Mouse (Mus musculus) gastrocnemius, postnatal 10 days (tissue): Measurements from ENCODE around the gene Cage1. TPM values are rescaled to one million over a fixed set of nuclear protein-coding genes. Genes with fewer than 3 reads are reported as not detected.

Experiments used
- DNase-seq: peaks from one replicate; pipeline ENCODE4 v3.0.0; 2021; ENCODE audit warnings: mixed read lengths
- long read RNA-seq, 2 experiments: library from polyadenylated mRNA; stranded (forward); transcript quantifications; one replicate each; pipeline ENCODE4 v2.0.0; 2021
- total RNA-seq, 2 experiments: library from RNA; stranded (reverse); gene quantifications; 2 replicates each; pipeline ENCODE4 v1.2.3; 2021

Gene Cage1
- 1 to 10 TPM in 1 of 2 experiments, under 1 TPM in 1; 0.92 to 1.4 TPM for total RNA-seq
- long read RNA-seq, experiment 1, partial matches to known transcripts, result 0 of 1 reads
- long read RNA-seq, experiment 1, other reads (novel, unspliced or antisense), result 1 of 1 reads
- long read RNA-seq, experiment 2, partial matches to known transcripts, result 0 of 4 reads
- long read RNA-seq, experiment 2, other reads (novel, unspliced or antisense), result 2 of 4 reads

DNA sequence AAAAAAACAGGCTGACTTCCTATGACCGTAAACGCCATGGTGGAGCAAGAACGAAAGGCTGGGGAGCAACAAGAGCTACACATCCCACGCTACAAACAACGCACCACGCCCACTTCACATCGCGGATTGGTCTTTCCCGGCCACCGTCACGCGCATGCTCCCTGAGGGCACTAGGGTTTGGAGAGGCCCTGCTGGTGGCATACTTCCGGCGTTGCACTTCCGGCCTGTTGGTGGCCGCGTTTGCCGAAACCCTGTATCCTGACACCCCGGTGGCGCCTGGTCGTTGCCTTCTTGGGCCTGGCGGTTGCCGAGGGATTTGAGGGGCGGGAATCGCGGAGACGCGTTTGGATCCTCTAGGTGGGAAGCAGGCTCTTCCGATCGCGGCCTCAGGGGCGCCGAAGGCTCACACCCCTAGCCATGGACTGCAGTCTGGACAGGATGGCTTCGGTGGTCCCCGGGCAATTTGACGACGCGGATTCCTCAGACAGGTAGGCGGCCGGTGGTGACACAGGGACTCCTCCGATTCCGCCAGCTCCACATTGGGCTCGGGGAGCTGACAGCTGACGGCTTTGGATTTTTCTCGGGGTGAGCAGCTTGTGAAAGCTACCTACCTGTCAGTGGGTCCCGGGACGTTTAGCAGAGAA is at the start of gene Cage1:
Cage1 (minus strand) TSS at position 26 of the 644 bp plus-strand sequence.
- DNase-seq, result peak; percentile 95

DNA sequence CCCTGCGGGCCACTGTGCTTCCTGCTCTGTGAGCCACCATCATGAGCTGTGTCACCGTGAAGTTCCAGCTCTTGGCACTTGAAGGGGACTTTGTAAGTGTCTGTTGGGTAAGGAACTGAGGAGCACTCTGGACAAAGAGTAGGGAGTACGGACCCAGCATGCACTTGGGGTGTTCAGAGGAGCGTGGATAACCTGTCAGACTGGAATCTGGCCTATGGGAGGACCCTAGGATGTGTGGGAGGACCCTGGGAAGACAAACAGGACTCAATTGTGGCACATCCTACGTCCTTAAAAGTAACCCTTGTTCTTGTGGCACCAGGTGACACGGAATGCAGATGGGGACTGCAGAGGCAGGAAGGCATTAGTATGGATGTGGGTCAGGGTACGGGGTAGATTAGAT is 44.3 kb upstream of the Cage1 start:
- DNase-seq, result no peak

DNA sequence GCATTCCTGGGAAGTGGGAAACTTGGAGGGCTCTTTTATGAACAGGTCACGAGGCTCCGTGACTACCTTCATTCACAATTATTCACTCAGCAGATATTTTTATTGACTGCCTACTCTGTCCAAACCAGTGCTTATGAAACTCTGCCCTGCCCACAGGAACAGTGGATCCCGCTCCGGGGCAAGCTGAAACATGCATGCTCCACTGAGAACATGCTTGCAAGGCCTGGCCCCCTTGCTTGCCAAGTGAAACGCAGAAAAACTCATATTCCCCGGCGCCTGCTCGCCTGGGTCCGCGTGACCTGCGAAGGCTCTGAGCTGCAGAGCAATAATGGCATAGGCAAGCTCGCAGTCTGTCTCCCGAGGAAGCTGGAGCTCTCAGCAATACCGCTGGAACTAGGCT is 43.9 kb upstream of the Cage1 start:
- no peak for DNase-seq

DNA sequence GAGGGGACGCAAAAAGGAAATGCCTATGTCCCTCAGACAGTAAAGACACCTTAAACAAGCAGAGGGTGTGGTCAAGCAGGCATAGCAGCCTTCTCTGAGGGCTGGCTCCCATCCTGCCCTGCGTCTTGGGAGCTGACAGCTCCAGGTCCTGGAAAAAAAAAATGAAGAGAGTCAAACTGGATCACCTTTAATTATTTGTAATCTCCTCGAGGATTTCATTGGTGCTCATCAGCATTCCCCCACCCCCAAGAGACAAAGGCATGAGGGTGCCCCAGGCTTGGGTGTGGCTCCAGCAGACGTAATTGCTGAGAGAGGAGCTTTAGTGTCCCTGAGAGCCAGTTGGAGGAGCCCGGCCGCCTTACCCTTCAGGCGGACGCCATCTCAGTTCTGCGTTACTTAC is 43.1 kb upstream of the Cage1 start:
- DNase-seq, result no peak

DNA sequence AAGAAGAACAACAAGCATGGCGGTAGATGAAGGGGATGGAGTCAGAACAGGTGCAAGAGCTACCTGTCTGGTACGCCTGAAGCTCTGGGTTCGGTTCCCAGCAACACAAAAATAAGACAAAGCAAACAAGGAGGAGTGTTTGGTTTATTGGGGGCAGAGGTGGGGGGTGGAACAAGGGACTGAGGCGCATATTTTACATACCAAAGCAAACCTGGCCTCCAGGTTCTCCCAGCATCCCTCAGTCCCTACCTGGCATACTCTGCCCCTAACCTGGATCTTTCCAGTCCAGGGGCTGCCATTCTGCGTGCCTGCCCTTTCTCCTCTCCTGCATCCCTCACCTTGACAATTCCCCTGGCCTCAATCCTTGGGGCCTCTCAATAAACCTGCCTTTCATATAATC is 42.5 kb upstream of the Cage1 start:
- DNase-seq, result no peak

DNA sequence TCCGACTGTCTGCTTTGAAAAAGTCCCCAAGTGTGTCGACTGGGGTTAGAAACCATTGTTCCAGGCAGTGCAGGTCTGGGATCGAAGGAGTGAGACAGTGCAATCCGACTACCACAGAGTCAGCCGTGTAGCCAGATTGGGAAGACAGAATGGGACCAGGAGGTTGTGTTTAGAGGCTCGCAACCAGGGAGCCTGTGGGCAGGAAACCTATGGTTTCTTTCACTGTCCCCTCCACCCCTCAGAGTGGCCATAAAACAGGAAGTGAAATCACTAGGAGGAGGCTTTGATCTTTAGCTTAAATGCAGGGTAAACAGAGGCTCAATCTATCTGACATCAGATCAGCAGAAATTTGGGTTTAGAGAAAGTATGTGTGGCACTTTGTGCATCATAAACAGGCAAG is 42.0 kb upstream of the Cage1 start:
- no peak for DNase-seq

DNA sequence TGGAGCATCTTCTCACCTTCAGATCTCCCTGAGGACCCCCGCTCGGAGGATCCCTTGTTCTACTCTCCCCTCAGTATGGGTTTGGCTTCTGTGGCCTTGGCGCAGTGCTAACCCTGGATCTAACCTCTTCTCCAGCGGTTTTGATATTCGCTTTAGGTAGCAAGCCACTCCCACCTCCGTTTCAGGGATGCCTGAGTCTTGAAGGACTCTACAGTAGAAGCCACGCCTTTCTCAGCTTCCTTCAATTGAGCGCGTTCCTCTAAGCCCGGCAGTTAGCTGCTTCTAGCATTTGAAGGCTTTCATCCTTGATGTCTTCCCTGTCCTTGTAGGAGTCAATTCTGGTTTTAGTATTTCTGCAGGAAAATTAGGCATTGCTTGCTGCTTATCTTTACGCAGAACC is 40.2 kb upstream of the Cage1 start:
- DNase-seq, result no peak

DNA sequence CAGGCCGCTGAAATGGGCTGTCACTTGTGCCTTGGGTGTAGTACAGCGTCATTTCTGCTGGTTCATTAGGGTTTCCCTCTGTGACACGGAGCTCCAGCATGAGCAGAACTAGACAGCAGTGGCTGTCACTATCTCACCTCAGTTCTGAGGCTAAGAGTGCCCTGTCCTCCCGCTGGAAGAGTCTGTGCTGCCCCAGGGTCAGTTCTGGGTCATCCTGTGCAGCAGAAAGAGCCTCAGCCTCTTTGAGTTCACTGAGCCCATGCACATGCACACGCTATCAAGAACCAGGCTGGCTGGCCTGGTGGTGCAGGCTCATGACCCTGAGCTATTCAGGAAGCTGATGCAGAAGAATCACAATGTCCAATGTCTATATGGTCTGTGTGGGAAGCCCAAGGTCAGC is 37.5 kb upstream of the Cage1 start:
- no peak for DNase-seq

DNA sequence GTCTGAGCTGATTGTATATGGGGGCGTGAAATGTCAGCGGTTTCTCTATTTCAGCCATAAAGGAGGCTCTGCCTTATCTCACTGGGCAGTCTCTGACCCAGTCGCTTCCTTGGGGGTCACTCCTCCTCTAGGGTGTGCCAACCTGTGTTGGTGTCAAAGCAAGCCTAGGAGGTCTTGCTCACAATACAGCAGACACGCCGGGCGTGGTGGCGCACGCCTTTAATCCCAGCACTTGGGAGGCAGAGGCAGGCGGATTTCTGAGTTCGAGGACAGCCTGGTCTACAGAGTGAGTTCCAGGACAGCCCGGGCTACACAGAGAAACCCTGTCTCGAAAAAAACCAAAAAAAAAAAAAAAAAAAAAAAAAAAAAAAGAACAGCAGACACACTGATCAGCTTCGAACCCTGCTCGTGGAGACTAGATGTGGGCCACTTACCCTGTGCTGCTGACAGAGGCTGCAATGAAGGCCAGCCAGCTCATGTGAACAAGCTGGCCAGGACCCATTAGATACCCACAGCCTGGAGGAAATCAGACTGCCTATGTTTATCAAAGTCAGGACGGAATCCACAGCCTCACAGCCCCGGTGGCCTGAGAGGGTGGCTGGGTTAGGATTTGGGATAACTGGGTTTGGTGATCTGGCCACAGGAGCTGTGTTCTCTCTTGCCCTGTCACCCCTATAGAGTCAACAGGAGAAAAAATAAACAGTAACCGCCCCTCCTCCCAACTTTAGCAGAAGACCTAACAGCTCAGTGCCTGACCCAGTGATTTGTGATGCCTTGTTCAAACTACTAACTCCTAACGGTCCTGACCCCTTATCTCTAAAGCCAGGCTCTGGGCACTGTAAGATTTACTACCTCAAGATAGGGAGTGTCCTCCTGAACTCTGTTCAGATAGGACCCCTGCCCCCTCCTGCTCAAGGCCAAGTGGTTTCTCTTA is 36.8 kb upstream of the Cage1 start:
- no peak for DNase-seq

DNA sequence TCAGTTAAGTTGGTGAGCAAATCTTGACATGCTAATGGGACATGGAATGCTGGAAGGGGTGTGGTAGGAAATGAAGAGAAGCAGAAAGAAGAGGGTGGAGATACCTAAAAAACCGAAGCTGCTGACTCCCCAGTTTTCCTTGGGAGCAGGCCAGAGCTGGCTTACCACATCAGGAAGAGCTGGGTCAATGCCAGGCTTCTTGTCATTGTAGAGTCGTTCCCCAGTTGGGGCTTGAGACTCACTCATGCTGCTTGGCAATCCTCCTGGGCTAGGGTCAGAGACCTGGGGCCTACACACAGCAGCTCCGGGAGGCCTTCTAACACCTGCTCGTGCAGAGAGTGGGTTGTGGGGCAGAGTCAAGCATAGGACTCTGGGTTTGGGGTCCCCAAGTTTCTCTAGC is 34.1 kb upstream of the Cage1 start:
- DNase-seq, result peak; percentile 11

DNA sequence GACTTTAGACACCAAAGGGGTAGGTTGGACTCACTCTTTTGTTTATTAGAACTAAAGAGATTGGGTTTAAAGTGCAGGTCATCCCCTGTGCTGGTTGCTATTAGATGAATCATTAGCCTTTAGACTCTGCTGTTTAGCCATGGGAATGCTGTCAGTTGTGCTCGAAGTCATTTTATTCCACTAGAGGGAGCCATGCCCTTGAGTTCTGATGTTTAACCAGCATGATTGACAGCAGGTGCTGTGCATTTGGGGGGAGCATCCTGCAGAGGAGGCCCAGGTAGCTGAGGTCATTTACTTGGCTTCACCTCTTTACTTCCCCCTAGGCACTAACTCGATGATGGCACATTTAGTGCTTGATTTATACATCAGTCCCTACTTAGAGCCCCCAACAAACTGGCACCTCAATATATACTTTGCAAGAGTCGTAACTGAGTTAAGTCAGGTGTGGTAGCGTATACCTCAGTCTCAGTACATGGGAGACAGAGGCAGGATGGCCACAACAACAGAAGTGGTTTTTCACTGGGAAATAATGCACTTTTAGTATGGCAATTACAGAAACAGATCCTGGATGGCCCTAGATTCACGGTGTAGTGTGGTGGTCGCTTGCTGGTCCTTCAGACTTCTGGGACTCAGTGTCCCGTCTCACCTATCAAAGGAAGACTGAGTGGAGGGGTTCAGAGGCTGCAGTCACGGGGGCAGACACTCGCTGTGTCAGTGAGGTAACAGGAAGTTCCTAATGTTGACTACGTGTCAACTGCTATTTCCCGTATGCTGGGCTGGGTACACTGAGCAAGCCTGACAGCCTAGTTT is 28.2 kb upstream of the Cage1 start:
- peak; percentile 11 for DNase-seq

DNA sequence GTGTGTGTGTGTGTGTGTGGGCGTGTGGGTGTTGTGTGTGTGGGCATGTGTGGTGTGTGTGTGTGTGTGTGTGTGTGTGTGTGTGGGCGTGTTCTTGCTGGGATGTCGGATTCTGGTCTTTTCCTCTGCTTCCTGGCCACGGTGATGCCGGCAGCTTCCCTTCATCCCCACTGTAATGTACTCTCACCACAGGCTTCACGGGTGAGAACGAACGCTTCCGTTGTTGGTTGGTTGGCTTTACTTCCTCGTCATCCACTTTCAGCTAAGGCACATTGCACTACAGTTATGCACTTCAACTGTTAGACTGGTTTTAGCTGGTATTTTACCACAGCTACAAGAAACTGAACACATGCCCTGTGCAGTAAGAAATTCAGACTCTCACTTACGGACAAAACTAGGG is 25.8 kb upstream of the Cage1 start:
- no peak for DNase-seq

DNA sequence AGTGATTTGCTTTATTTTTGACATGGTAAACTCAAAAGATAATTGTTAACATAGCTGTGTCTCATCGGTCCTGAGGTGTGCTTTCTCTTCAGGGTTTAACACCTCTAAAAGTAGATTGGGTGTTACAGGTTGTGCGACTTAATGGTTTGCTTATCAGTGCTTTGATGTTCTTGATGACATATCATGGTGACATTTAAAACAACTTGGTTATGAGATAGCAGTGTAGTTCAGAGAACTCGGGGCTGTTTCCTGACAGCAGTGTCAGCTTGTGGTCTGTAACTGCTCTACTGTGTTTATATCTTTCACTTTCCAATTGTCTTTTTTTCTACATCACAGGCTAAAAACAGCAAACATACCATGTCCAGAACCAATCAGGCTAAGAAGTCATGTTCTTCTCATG is 13.0 kb upstream of the Cage1 start:
- DNase-seq, result no peak

DNA sequence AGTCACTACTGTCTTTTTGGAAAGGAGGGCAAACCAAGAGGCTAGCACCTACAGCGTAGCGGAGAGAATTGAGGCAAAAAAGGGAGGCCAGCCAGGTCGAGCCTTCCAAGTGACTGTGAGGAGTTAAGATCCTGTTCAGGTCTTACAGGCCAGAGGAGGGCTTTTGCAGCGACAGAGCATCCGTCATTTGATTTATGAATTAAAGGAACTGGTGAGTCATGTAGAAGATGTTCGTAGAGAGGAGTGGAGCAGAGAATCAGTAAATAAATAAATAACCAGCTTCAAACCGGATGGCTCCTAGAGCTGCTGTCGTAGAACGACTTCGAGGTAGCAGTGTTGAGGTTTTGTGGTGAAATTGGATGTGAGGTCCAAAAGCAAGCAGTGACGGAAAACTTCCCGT is 942 bp upstream of the Cage1 start:
- DNase-seq, result no peak

DNA sequence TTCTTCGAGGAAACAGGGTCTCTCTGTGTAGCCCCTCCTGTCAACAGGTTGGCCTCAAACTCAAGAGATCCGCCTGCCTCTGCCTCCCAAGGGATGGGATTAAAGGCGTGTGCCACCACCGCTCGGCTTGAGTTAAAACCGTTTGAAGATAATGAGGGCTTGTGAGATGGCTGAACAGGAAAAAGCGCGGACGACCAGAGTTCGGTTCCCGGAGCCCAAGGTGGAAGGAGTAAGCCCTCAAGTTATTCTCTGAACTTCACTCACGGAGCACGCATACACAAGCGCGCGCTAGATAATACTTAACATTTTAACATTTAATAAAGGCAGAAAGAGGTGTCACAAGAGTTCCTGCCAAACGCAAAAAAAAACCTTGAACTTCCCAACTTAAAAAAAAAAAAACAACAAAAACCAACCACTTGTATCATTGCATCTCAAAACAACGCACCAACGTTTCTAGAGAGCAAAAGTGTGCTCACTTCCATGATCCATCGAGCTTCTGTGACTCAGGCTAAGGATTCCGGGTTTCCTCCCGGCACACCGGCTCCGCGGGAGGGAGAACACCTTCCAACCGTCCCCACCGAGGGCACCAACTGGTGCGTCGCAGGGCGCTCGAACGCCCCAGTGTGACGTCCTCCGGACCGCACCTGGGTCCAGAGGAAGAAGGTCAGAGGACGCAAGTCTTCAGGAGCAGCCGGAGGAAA is 376 bp downstream of the Cage1 start, which contains the start of gene Riok1:
Riok1 (plus strand) TSS at position 653 of the 701 bp plus-strand sequence.
- peak; percentile 6 for DNase-seq

DNA sequence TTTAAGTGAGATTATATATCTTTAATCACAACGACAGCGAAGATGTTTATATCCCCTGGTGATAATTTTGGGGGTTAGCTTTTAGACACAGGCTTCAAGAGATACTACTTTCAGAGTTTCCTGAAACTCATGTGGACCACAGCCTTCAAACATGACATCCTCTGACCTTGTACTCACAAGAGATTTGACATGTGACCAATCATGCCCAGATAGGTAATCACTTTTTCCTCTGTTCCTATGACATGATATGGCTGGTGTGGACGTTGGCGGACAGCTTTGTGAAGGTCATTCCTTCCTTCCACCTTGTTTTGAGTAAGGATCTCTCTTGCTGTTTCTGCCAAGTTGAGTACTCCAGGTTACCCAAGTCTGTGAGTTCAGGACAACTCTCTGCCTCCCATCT is 8.5 kb downstream of the Cage1 start:
- no peak for DNase-seq

DNA sequence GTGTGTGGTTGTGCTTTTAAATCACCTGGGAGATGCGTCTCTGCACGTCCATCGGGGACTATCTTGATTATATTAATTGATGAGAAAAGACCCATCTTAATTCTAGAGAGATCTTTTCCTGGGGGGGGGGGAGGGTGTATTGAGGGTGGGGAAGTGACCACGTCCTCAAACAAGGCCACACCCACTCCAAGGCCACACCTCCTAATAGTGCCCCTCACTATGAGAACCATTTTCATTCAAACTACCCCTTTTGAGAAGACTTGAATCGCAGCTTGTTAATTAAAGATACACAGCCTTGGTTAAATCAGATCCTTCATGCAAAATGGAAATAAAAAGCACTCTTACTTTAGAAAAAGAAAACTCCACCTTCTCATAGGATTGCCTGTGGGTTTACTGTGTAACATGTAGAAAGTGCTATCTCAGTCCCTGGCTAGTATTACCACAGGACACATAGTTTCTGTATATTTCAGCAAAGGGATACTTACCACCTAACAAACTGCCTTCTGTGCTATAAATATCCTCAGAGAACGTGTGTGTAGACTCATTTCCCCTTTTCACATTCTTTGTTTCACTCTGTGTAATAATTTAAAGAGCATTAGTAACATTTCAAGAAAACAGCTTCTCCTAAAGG is 9.1 kb downstream of the Cage1 start:
- DNase-seq, result no peak

DNA sequence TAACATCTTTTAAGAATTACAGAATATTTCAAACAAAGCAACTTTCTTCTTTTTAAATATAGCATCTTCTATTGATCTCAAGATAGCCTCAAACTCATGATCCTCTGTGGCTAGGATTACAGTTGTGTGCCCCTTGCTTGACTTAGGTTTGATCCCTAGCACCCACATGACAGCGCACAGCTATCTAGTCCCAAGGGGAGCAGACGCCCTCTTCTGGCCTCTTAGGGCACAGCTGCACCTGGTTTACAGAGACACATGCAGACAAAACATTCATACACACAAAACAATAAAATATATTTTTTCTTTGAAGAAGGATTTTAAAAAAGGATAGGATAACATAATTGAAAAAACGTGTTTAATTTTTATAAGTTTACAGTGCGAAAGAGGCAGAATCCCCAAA is 11.0 kb downstream of the Cage1 start:
- DNase-seq, result no peak

DNA sequence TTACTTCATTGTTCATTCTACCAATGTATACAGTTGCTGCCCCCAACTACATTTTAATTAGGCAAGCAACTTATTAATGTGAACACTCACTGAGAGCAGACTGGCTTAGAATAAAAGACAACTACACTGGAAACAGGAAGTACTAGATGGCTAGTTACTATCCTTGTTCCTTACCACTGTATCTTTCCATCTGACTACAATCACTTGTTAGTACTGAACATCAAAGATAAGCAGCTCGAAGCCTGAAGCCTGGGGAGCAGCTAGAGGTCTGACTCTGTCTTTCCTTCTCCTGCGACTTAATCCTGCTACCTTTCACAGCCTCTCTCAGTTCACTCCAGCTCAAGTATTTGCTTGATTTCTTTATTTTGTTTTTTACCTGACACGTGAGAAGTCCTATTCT is 18.1 kb downstream of the Cage1 start:
- no peak for DNase-seq

DNA sequence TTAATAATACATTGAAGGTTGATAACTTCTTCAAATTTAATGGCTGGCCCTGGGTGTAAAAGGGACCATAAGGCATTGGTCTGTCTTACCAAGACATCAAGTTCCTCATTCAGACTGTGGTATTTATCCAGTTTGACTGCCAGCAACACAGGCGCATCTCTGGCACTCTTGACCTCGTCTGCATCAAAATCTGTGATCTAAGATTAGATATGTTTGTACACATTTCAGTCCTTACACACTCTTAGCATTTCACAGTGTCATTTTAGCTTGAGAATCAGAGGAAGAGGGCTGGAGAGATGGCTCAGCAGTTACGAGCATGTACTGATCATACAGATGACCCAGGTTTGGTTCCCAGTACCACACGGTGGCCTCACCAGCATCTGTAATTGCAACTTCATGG is 21.3 kb downstream of the Cage1 start:
- no peak for DNase-seq

DNA sequence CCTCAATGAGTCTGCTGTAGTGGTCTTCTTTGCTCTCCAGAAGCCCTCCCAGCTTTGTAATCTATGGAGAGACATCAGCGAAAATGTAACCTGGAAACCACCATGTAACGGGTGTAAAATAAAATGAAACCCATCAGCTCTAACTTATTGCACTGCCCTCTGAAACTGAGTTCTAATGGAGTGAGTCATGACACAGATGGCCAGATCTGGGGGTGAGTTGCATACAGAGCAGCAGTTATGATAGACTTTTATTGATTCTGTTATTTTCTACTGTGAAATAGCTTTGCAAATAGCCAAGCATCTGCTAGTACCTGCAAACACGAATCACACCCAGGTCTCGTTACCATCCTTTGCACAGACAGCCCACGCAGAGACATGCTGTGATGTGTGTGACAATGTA is 24.4 kb downstream of the Cage1 start:
- no peak for DNase-seq
